Mouse (Mus musculus) limb, embryonic 10.5 days (tissue): ENCODE measurements around the gene Tsc2. TPM values are rescaled to one million over a fixed set of nuclear protein-coding genes. Genes with fewer than 3 reads are reported as not detected.

Source experiments
- DNase-seq: peaks from one replicate; pipeline ENCODE4 v3.0.0-alpha.2; 2017; ENCODE audit warnings: low spot score
- H3K27ac ChIP-seq: fragments of 300-500 bp; sonication (generic); 2 replicates; pipeline ENCODE4 v1.5.1; 2016; ENCODE audit warnings: mild to moderate bottlenecking
- H3K27me3 ChIP-seq: fragments of 300-500 bp; sonication (generic); 2 replicates; pipeline ENCODE4 v1.6.1; 2016; ENCODE audit warnings: low read depth, mild to moderate bottlenecking; ENCODE audit not compliant: poor library complexity, severe bottlenecking
- H3K36me3 ChIP-seq: fragments of 300-500 bp; sonication (generic); 2 replicates; pipeline ENCODE4 v1.6.1; 2016; ENCODE audit warnings: mild to moderate bottlenecking, moderate library complexity
- H3K4me1 ChIP-seq: fragments of 300-500 bp; sonication (generic); 2 replicates; pipeline ENCODE4 v1.6.1; 2016
- H3K4me3 ChIP-seq: fragments of 300-500 bp; sonication (generic); 2 replicates; pipeline ENCODE4 v1.5.1; 2016; ENCODE audit warnings: mild to moderate bottlenecking, moderate library complexity
- H3K9me3 ChIP-seq: fragments of 300-500 bp; sonication (generic); replicated peaks from 2 replicates; pipeline ENCODE4 v1.6.1; 2016; ENCODE audit warnings: mild to moderate bottlenecking
- WGBS: fragments of 180-500 bp; shearing (Covaris S2); methylation state at CpG from one replicate; pipeline ENCODE4 v1.1.7; 2016; 5-methylcytosine and 5-hydroxymethylcytosine counted together
- polyA plus RNA-seq: library from polyadenylated mRNA; unstranded; fragments of >200 nt; fragmentation: Nextera tagmentation; extraction: Ambion mirVana; gene quantifications from 2 replicates; pipeline ENCODE4 v1.2.1, GENCODE M21; 2016

Tsc2 gene
- polyA plus RNA-seq, 1 experiment from 2014 or later, result 79.5 TPM

- Histone ChIP-seq H3K36me3 (peaks cover 99% of the 10 kb centered on the region), H3K4me1 (no peaks in the 10 kb centered on the region), H3K9me3 (no peaks in the 10 kb centered on the region), H3K27ac (no peak overlapping the region), H3K27me3 (no peaks in the 10 kb centered on the region), H3K4me3 (no peak overlapping the region)
- DNase-seq, result no peak
- 95% methylated on average over 9 of the region's 9 CpGs for WGBS
Observed at GRCm38 (mm10) chr17:24573811-24574210, 58.6 kb downstream of the Tsc2 start.

GRCm38 (mm10) chr17:24572651-24573245 is 59.7 kb downstream of the Tsc2 start:
- no peaks in the 10 kb centered on the region for H3K4me1 ChIP-seq
- H3K27me3 ChIP-seq, result no peaks in the 10 kb centered on the region
- H3K9me3 ChIP-seq, result no peaks in the 10 kb centered on the region
- DNase-seq, result no peak
- peaks cover 99% of the 10 kb centered on the region for H3K36me3 ChIP-seq
- 95% methylated on average over 12 of the region's 12 CpGs for WGBS
- no peak overlapping the region for H3K4me3 ChIP-seq
- no peak overlapping the region for H3K27ac ChIP-seq

GRCm38 (mm10) chr17:24569837-24570236 is 62.6 kb downstream of the Tsc2 start:
- Histone ChIP-seq H3K36me3 (peaks cover 97% of the 10 kb centered on the region), H3K27me3 (no peaks in the 10 kb centered on the region), H3K4me1 (0 out of 2 replicates have a peak, but pooled peaks cover 4% of the 10 kb centered on the region), H3K4me3 (no peak overlapping the region), H3K27ac (no peak overlapping the region), H3K9me3 (no peaks in the 10 kb centered on the region)
- 94% methylated on average over 4 of the region's 4 CpGs for WGBS
- no peak for DNase-seq

- Histone ChIP-seq H3K9me3 (no peaks in the 10 kb centered on the region), H3K36me3 (peaks cover 78% of the 10 kb centered on the region), H3K27ac (no peak overlapping the region), H3K27me3 (no peaks in the 10 kb centered on the region), H3K4me3 (no peak overlapping the region), H3K4me1 (0 out of 2 replicates have a peak, but pooled peaks cover 4% of the 10 kb centered on the region)
- DNase-seq, result no peak
- 87% methylated on average over 8 of the region's 8 CpGs for WGBS
Observed at GRCm38 (mm10) chr17:24567034-24567779, 65.2 kb downstream of the Tsc2 start.

- Histone ChIP-seq H3K4me1 (0 out of 2 replicates have a peak, but pooled peaks cover 4% of the 10 kb centered on the region), H3K27me3 (no peaks in the 10 kb centered on the region), H3K36me3 (peaks cover 64% of the 10 kb centered on the region), H3K9me3 (no peaks in the 10 kb centered on the region), H3K4me3 (no peak overlapping the region), H3K27ac (no peak overlapping the region)
- 78% methylated on average over 3 of the region's 3 CpGs for WGBS
- DNase-seq, result no peak
Observed at GRCm38 (mm10) chr17:24565792-24566191, 66.6 kb downstream of the Tsc2 start.

- WGBS, result 93% methylated on average over 3 of the region's 3 CpGs
- no peak for DNase-seq
- H3K4me3 ChIP-seq, result no peak overlapping the region
- H3K9me3 ChIP-seq, result no peaks in the 10 kb centered on the region
- H3K27me3 ChIP-seq, result no peaks in the 10 kb centered on the region
- H3K36me3 ChIP-seq, result peaks cover 57% of the 10 kb centered on the region
- H3K4me1 ChIP-seq, result 0 out of 2 replicates have a peak, but pooled peaks cover 4% of the 10 kb centered on the region
- H3K27ac ChIP-seq, result 0 out of 2 replicates have a peak overlapping the region, but pooled peaks have one; percentile 8
Observed at GRCm38 (mm10) chr17:24565092-24565491, 67.3 kb downstream of the Tsc2 start.

- WGBS, result 92% methylated on average over 4 of the region's 4 CpGs
- Histone ChIP-seq H3K27ac (no peak overlapping the region), H3K27me3 (no peaks in the 10 kb centered on the region), H3K36me3 (peaks cover 50% of the 10 kb centered on the region), H3K4me1 (peaks cover 5% of the 10 kb centered on the region; the same call in 1 of the 2 replicates), H3K4me3 (no peak overlapping the region), H3K9me3 (no peaks in the 10 kb centered on the region)
- DNase-seq, result no peak
Observed at GRCm38 (mm10) chr17:24564422-24564821, 68.0 kb downstream of the Tsc2 start.

- H3K9me3 ChIP-seq, result no peaks in the 10 kb centered on the region
- no peak for DNase-seq
- WGBS, result 88% methylated on average over 5 of the region's 5 CpGs
- peaks cover 47% of the 10 kb centered on the region for H3K36me3 ChIP-seq
- H3K4me3 ChIP-seq, result no peak overlapping the region
- H3K27me3 ChIP-seq, result no peaks in the 10 kb centered on the region
- H3K27ac ChIP-seq, result no peak overlapping the region
- peaks cover 13% of the 10 kb centered on the region for H3K4me1 ChIP-seq
Observed at GRCm38 (mm10) chr17:24563638-24564037, 68.8 kb downstream of the Tsc2 start.

- Histone ChIP-seq H3K4me3 (no peak overlapping the region), H3K4me1 (peaks cover 28% of the 10 kb centered on the region), H3K27ac (no peak overlapping the region), H3K36me3 (peaks cover 36% of the 10 kb centered on the region), H3K9me3 (no peaks in the 10 kb centered on the region), H3K27me3 (no peaks in the 10 kb centered on the region)
- DNase-seq, result no peak
- WGBS, result 84% methylated on average over 2 of the region's 2 CpGs
Observed at GRCm38 (mm10) chr17:24561592-24561991, 70.8 kb downstream of the Tsc2 start.

GRCm38 (mm10) chr17:24560301-24561028 is 72.0 kb downstream of the Tsc2 start:
- peaks cover 25% of the 10 kb centered on the region for H3K36me3 ChIP-seq
- H3K27ac ChIP-seq, result no peak overlapping the region
- no peaks in the 10 kb centered on the region for H3K9me3 ChIP-seq
- 91% methylated on average over 5 of the region's 5 CpGs for WGBS
- no peak for DNase-seq
- H3K4me3 ChIP-seq, result no peak overlapping the region
- peaks cover 28% of the 10 kb centered on the region for H3K4me1 ChIP-seq
- H3K27me3 ChIP-seq, result no peaks in the 10 kb centered on the region

- H3K4me3 ChIP-seq, result no peak overlapping the region
- DNase-seq, result no peak
- H3K9me3 ChIP-seq, result no peaks in the 10 kb centered on the region
- no peaks in the 10 kb centered on the region for H3K27me3 ChIP-seq
- H3K27ac ChIP-seq, result peak overlapping the region; percentile 76
- WGBS, result 78% methylated on average over 3 of the region's 3 CpGs
- H3K36me3 ChIP-seq, result peaks cover 13% of the 10 kb centered on the region
- H3K4me1 ChIP-seq, result peaks cover 24% of the 10 kb centered on the region
Observed at GRCm38 (mm10) chr17:24559146-24559545, 73.3 kb downstream of the Tsc2 start.

GRCm38 (mm10) chr17:24558600-24559099 is 73.8 kb downstream of the Tsc2 start:
- Histone ChIP-seq H3K27ac (peak overlapping the region; percentile 76), H3K4me1 (peaks cover 24% of the 10 kb centered on the region), H3K36me3 (peaks cover 13% of the 10 kb centered on the region), H3K9me3 (no peaks in the 10 kb centered on the region), H3K27me3 (no peaks in the 10 kb centered on the region), H3K4me3 (no peak overlapping the region)
- DNase-seq, result no peak
- 62% methylated on average over 4 of the region's 4 CpGs for WGBS

GRCm38 (mm10) chr17:24557091-24557490 is 75.3 kb downstream of the Tsc2 start:
- WGBS, result 94% methylated on average over 7 of the region's 7 CpGs
- no peak for DNase-seq
- no peak overlapping the region for H3K27ac ChIP-seq

More at GRCm38 (mm10) chr17:24557091-24557490, 75.3 kb downstream of the Tsc2 start:
- Histone ChIP-seq H3K36me3 (peaks cover 13% of the 10 kb centered on the region), H3K27me3 (no peaks in the 10 kb centered on the region), H3K9me3 (no peaks in the 10 kb centered on the region), H3K4me1 (peaks cover 25% of the 10 kb centered on the region), H3K4me3 (no peak overlapping the region)
